8 mouse cellular contexts compared by ENCODE assay signal in genomic region chr3:90083034-90083433, GRCm38 (mm10). TPM values are rescaled to one million over a fixed set of nuclear protein-coding genes. Genes with fewer than 3 reads are reported as not detected.
DNase-seq lines count a peak whose midpoint lies in the region; ATAC-seq and TF ChIP-seq lines count a peak whose summit lies in the region.

No protein-coding gene starts in this region.

- H3K9ac ChIP-seq in hindbrain, embryonic 16.5 days (ENCODE audit: low read depth, low read length) = no peak overlapping the region

- TF ChIP-seq POLR2A in testis, adult 2 months (IDR thresholded peaks at IDR 0.05; ENCODE audit: control insufficient read depth, low read depth, low read length) = no peak

- peak overlapping the region; percentile 30; the same call in 1 of the 2 replicates for H3K27ac ChIP-seq in testis, adult 2 months (ENCODE audit: control insufficient read depth, insufficient read depth, low read depth, low read length)
- H3K27ac ChIP-seq in hindbrain, embryonic 16.5 days (ENCODE audit: low read depth, low read length) = peak overlapping the region; percentile 55; the same call in 1 of the 2 replicates

- no peak overlapping the region for H3K4me3 ChIP-seq in testis, adult 2 months (ENCODE audit: control insufficient read depth, low read depth, low read length)
- no peak overlapping the region for H3K4me3 ChIP-seq in hindbrain, embryonic 16.5 days (ENCODE audit: low read length)

- no peaks in the 10 kb centered on the region for H3K27me3 ChIP-seq in testis, adult 2 months (ENCODE audit: control insufficient read depth, insufficient read depth, low read length)
- H3K27me3 ChIP-seq in hindbrain, embryonic 16.5 days (replicated peaks; ENCODE audit: control insufficient read depth, insufficient read depth, low read length) = no peaks in the 10 kb centered on the region

- H3K36me3 ChIP-seq in testis, adult 2 months (ENCODE audit: control insufficient read depth, insufficient read depth, low read length) = no peaks in the 10 kb centered on the region
- peaks cover 11% of the 10 kb centered on the region for H3K36me3 ChIP-seq in hindbrain, embryonic 16.5 days (ENCODE audit: control insufficient read depth, insufficient read depth, low read length)

- WGBS in hindbrain, embryonic 16.5 days = 60% methylated on average over 5 of the region's 5 CpGs

- DNase-seq in cerebellum, adult 8-10 months = peak; percentile 22
- no peak for DNase-seq in testis, postnatal 10 days (ENCODE audit: low spot score)
- peak; percentile 66 for DNase-seq in lung, postnatal 25 days (ENCODE audit: low spot score)
- DNase-seq in embryo, embryonic 10 days (ENCODE audit: low spot score) = no peak

- peaks cover 8% of the 10 kb centered on the region for H3K4me1 ChIP-seq in testis, adult 2 months (ENCODE audit: control insufficient read depth, insufficient read depth, low read length)
- H3K4me1 ChIP-seq in hindbrain, embryonic 16.5 days (ENCODE audit: control insufficient read depth, insufficient read depth, low read depth, low read length) = peaks cover 39% of the 10 kb centered on the region

- H3K9me3 ChIP-seq in hindbrain, embryonic 16.5 days (ENCODE audit: control insufficient read depth, low read length) = no peaks in the 10 kb centered on the region

- no peak for ATAC-seq in cerebellum, adult (ENCODE audit: insufficient number of reproducible peaks, low FRiP score, low TSS enrichment)
- no peak for ATAC-seq in hindbrain, embryonic 16.5 days
- no peak for ATAC-seq in megakaryocyte progenitor cell, adult 5-6 weeks (replicated peaks; ENCODE audit: poor library complexity)

- TF ChIP-seq CTCF in testis, adult 2 months (IDR thresholded peaks at IDR 0.05; ENCODE audit: control insufficient read depth, insufficient read depth, insufficient replicate concordance, low read depth, low read length) = no peak

- peak overlapping the region; percentile 22; the same call in 1 of the 2 replicates for H3K4me2 ChIP-seq in hindbrain, embryonic 16.5 days (ENCODE audit: low read length)

RNA-seq across cellular contexts. Expression of gene Tpm3, which starts 10.6 kb away (rescaled TPM):
- polyA plus RNA-seq in testis, adult 2 months (2012; rRNA removed) = 59.5 and 61.4 TPM in 2 replicates
- polyA plus RNA-seq in hindbrain, embryonic 16.5 days (2015; fragmentation: Nextera tagmentation; extraction: Ambion mirVana) = 343 and 357 TPM in 2 replicates
- 515 and 516 TPM in 2 replicates for total RNA-seq in megakaryocyte progenitor cell, adult 5-6 weeks (2015)
- 880 and 886 TPM in 2 replicates for total RNA-seq in megakaryocyte progenitor cell, adult 5-6 weeks (2017)

RNA-seq across cellular contexts. Expression of gene Nup210l, which starts 20.9 kb away (rescaled TPM):
- 49.0 and 55.5 TPM in 2 replicates for polyA plus RNA-seq in testis, adult 2 months (2012; rRNA removed)
- polyA plus RNA-seq in hindbrain, embryonic 16.5 days (2015; fragmentation: Nextera tagmentation; extraction: Ambion mirVana) = 0.26 and 0.30 TPM in 2 replicates
- total RNA-seq in megakaryocyte progenitor cell, adult 5-6 weeks (2015) = 0.90 and 0.99 TPM in 2 replicates
- total RNA-seq in megakaryocyte progenitor cell, adult 5-6 weeks (2017) = 0.47 and 0.71 TPM in 2 replicates

RNA-seq across cellular contexts. Expression of gene Ubap2l, which starts 30.6 kb away (rescaled TPM):
- polyA plus RNA-seq in testis, adult 2 months (2012; rRNA removed) = 200 and 234 TPM in 2 replicates
- polyA plus RNA-seq in hindbrain, embryonic 16.5 days (2015; fragmentation: Nextera tagmentation; extraction: Ambion mirVana) = 105 and 122 TPM in 2 replicates
- 187 and 189 TPM in 2 replicates for total RNA-seq in megakaryocyte progenitor cell, adult 5-6 weeks (2015)
- 94.2 and 145 TPM in 2 replicates for total RNA-seq in megakaryocyte progenitor cell, adult 5-6 weeks (2017)

RNA-seq across cellular contexts. Expression of gene 4933434E20Rik, which starts 31.6 kb away (rescaled TPM):
- 122 and 133 TPM in 2 replicates for polyA plus RNA-seq in testis, adult 2 months (2012; rRNA removed)
- 207 TPM in 2 replicates for polyA plus RNA-seq in hindbrain, embryonic 16.5 days (2015; fragmentation: Nextera tagmentation; extraction: Ambion mirVana)
- total RNA-seq in megakaryocyte progenitor cell, adult 5-6 weeks (2015) = 54.6 and 65.9 TPM in 2 replicates
- total RNA-seq in megakaryocyte progenitor cell, adult 5-6 weeks (2017) = 36.0 and 42.3 TPM in 2 replicates

Comparison
In these comparisons a context has a peak if more than half of its experiments do, and no peak if none do; other contexts are left out.
1. DNase-seq: peak in cerebellum, adult 8-10 months (single experiment) and lung, postnatal 25 days (single experiment); none in testis, postnatal 10 days (single experiment) and embryo, embryonic 10 days (single experiment).
2. RNA of gene Nup210l, which starts 20.9 kb away (polyA plus RNA-seq): 49.0 to 55.5 TPM in testis, adult 2 months; 0.26 to 0.30 TPM in hindbrain, embryonic 16.5 days; every median in the first group is over 10 times any median in the second.